Mouse (Mus musculus): Measurements from ENCODE around the gene Fnd3c2. TPM values are rescaled to one million over a fixed set of nuclear protein-coding genes. Genes with fewer than 3 reads are reported as not detected.
"Not testable (repeated sequence)": the region's sequence is repeated elsewhere in the genome, so short reads cannot be mapped to it uniquely, and the experiment has no call there.

Fnd3c2 gene
- not detected in 2 replicates for polyA plus RNA-seq (2012; ENCODE audit: insufficient read depth, insufficient read length, low replicate concordance, missing spikeins)

DNA sequence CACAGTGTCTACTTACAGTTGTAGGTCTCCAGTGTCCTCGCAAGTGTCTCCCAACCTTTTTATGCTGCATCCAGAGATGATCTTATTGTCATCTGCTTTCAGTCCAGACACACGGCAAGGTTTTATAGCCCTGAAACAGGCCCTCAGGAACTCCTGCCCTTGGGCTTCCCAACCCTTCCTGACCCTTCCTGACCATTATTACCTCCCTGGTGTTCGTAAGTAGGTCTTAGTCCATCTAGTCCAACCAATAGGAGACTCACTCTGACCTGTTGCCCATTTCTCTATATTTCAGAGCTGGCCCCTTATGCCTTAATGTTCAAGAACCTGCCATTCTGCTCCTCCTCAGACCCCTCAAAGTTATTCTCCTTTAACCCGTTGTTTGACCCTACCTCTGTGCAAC is at the start of gene Fnd3c2:
Fnd3c2 (minus strand) TSS at position 101 of the 400 bp plus-strand sequence.
- Histone ChIP-seq H3K27ac (ENCODE audit: insufficient read depth, low read depth, low read length) (no peak within 1 kb of the TSS), H3K4me3 (ENCODE audit: insufficient read depth, low read depth, low read length) (no peak within 1 kb of the TSS), H3K4me1 (ENCODE audit: control insufficient read depth, insufficient read depth, low read length) (no peaks in the 10 kb centered on the region)
- TF ChIP-seq CTCF (IDR thresholded peaks at IDR 0.05; ENCODE audit: insufficient read depth, low read depth, low read length), result no peak
- no peak for TF ChIP-seq POLR2A (IDR thresholded peaks at IDR 0.05; ENCODE audit: insufficient read depth, low read depth, low read length)
- 90% methylated on average over 4 of the region's 4 CpGs for WGBS

DNA sequence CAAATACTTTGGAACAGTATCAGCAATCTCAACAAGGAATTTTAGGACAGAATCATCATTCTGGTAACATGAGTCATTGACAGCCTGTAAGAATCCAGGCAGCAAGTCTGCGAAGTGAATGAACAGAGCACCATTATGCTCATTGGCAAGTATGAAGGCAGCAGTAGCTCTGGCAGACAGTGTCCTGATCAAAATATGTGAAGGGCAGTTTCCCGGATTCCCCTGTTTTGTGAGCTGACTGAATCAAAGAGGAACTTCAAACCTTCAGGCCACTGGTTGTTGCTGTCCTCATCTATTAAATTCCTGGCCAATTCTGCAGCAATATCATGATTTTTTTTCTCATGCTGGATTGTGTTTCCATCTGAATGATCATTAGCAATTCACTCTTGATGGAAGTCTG is 29.3 kb upstream of the Fnd3c2 start:
- 73% methylated on average over 2 of the region's 2 CpGs for WGBS

GRCm38 (mm10) chrX:106221058-106221457 is 34.1 kb downstream of the Fnd3c2 start, which contains the start of gene Taf9b:
Gene Taf9b (minus strand): TSS chrX:106221158.
- no peaks in the 10 kb centered on the region for H3K4me1 ChIP-seq (ENCODE audit: control insufficient read depth, insufficient read depth, low read length)
- WGBS, result 91% methylated on average over 25 of the region's 25 CpGs
- TF ChIP-seq POLR2A (IDR thresholded peaks at IDR 0.05; ENCODE audit: insufficient read depth, low read depth, low read length) (no peak), CTCF (IDR thresholded peaks at IDR 0.05; ENCODE audit: insufficient read depth, low read depth, low read length) (no peak)
- H3K27ac ChIP-seq (ENCODE audit: insufficient read depth, low read depth, low read length), result peak within 1 kb of the TSS; percentile 85
- peak within 1 kb of the TSS; percentile 96 for H3K4me3 ChIP-seq (ENCODE audit: insufficient read depth, low read depth, low read length)

More for the DNA sequence above, 29.3 kb upstream of the Fnd3c2 start:
- Histone ChIP-seq H3K27ac (ENCODE audit: insufficient read depth, low read depth, low read length) (no peak overlapping the region), H3K4me1 (ENCODE audit: control insufficient read depth, insufficient read depth, low read length) (no peaks in the 10 kb centered on the region), H3K4me3 (ENCODE audit: insufficient read depth, low read depth, low read length) (no peak overlapping the region)
- TF ChIP-seq CTCF (IDR thresholded peaks at IDR 0.05; ENCODE audit: insufficient read depth, low read depth, low read length), result no peak

DNA sequence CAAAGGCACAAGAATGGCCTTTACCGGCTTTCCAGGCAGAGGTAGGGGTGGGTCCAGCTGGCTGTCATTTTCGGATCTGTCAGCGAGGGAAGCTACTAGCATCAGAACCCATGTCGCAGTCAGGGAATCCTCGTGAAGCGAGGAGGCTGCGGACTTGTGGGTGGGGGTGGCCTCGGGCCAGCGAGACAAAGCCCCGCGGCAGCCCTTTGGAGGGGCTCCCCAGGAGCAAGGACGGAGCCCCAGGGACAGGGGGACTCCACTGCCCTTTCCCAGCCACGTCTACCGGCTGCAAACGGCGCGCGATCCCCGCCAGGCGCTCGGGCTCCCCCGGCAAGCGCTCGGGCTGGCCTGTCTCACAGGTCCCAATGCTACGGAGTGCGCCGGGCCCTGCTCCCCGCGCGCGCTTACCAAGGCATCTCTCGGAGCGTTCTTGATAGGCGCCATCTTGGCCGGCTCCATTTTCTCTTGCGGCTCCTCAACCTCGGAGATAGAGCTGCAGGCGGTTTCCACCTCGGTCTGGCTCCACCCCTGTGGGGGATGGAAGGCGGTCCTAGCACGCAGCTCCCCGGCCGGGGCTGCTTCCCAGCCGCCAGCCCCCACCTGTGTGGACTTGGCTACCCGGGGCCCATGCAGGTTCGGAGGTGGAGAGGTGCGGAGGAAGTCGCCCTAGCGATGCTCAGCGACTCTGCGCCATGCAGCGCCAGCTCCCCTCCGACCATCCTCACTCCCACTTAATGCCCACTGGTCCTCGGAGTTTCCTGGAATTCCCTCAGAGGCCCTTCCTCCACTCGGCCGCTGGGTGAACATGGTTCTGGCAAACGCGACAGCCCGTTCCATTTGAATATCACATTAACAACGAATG is 35.8 kb downstream of the Fnd3c2 start:
- Histone ChIP-seq H3K4me1 (ENCODE audit: control insufficient read depth, insufficient read depth, low read length) (no peaks in the 10 kb centered on the region), H3K4me3 (ENCODE audit: insufficient read depth, low read depth, low read length) (peak overlapping the region; percentile 96), H3K27ac (ENCODE audit: insufficient read depth, low read depth, low read length) (peak overlapping the region; percentile 85)
- TF ChIP-seq CTCF (IDR thresholded peaks at IDR 0.05; ENCODE audit: insufficient read depth, low read depth, low read length), result no peak
- TF ChIP-seq POLR2A (IDR thresholded peaks at IDR 0.05; ENCODE audit: insufficient read depth, low read depth, low read length), result peak; percentile 2; the same call in 1 of the 2 replicates
- 17% methylated on average over 60 of the region's 60 CpGs for WGBS

GRCm38 (mm10) chrX:106209100-106209499 is 46.1 kb downstream of the Fnd3c2 start:
- 93% methylated on average over 2 of the region's 2 CpGs for WGBS
- no peak for TF ChIP-seq POLR2A (IDR thresholded peaks at IDR 0.05; ENCODE audit: insufficient read depth, low read depth, low read length)
- no peak for TF ChIP-seq CTCF (IDR thresholded peaks at IDR 0.05; ENCODE audit: insufficient read depth, low read depth, low read length)

GRCm38 (mm10) chrX:106198904-106199303 is 56.3 kb downstream of the Fnd3c2 start:
- no peak overlapping the region for H3K27ac ChIP-seq (ENCODE audit: insufficient read depth, low read depth, low read length)
- no peak for TF ChIP-seq CTCF (IDR thresholded peaks at IDR 0.05; ENCODE audit: insufficient read depth, low read depth, low read length)
- TF ChIP-seq POLR2A (IDR thresholded peaks at IDR 0.05; ENCODE audit: insufficient read depth, low read depth, low read length), result no peak
- H3K4me3 ChIP-seq (ENCODE audit: insufficient read depth, low read depth, low read length), result no peak overlapping the region
- WGBS, result 75% methylated on average over 5 of the region's 5 CpGs
- H3K4me1 ChIP-seq (ENCODE audit: control insufficient read depth, insufficient read depth, low read length), result no peaks in the 10 kb centered on the region

More at GRCm38 (mm10) chrX:106209100-106209499, 46.1 kb downstream of the Fnd3c2 start:
- Histone ChIP-seq H3K4me3 (ENCODE audit: insufficient read depth, low read depth, low read length) (no peak overlapping the region), H3K27ac (ENCODE audit: insufficient read depth, low read depth, low read length) (no peak overlapping the region), H3K4me1 (ENCODE audit: control insufficient read depth, insufficient read depth, low read length) (no peaks in the 10 kb centered on the region)

DNA sequence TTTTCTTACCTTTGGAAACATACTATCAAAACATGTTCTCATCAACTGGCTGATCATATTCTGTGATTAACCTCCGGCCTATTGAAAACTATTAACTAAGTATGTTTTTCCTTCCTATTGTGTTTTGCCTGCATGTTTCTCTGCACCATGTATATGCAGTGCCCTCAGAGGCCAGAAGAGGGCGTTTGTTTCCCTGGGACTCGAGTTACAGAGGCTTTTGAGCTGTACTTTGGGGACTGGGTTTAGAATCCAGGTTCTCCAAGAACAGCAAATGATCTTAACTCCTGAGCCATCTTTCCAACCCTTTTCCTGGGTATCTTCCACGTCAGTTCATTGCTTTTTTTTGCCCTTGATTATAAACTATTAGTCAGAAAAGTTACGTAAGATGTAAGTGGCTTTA is 57.9 kb downstream of the Fnd3c2 start:
- no peak overlapping the region for H3K27ac ChIP-seq (ENCODE audit: insufficient read depth, low read depth, low read length)
- TF ChIP-seq CTCF (IDR thresholded peaks at IDR 0.05; ENCODE audit: insufficient read depth, low read depth, low read length) (no peak), POLR2A (IDR thresholded peaks at IDR 0.05; ENCODE audit: insufficient read depth, low read depth, low read length) (no peak)
- 50% methylated on average over 5 of the region's 5 CpGs for WGBS
- no peaks in the 10 kb centered on the region for H3K4me1 ChIP-seq (ENCODE audit: control insufficient read depth, insufficient read depth, low read length)
- no peak overlapping the region for H3K4me3 ChIP-seq (ENCODE audit: insufficient read depth, low read depth, low read length)

- WGBS, result 77% methylated on average over 6 of the region's 6 CpGs
- not testable (repeated sequence) for H3K4me1 ChIP-seq (ENCODE audit: control insufficient read depth, insufficient read depth, low read length); H3K4me3 ChIP-seq (ENCODE audit: insufficient read depth, low read depth, low read length); H3K27ac ChIP-seq (ENCODE audit: insufficient read depth, low read depth, low read length)
Measured at GRCm38 (mm10) chrX:106194361-106194760, 60.8 kb downstream of the Fnd3c2 start.

- H3K27ac ChIP-seq (ENCODE audit: insufficient read depth, low read depth, low read length), result no peak overlapping the region
Measured at GRCm38 (mm10) chrX:106190091-106190490, 65.1 kb downstream of the Fnd3c2 start.

More at GRCm38 (mm10) chrX:106190091-106190490, 65.1 kb downstream of the Fnd3c2 start:
- no peak for TF ChIP-seq CTCF (IDR thresholded peaks at IDR 0.05; ENCODE audit: insufficient read depth, low read depth, low read length)
- no peak for TF ChIP-seq POLR2A (IDR thresholded peaks at IDR 0.05; ENCODE audit: insufficient read depth, low read depth, low read length)
- Histone ChIP-seq H3K4me1 (ENCODE audit: control insufficient read depth, insufficient read depth, low read length) (no peaks in the 10 kb centered on the region), H3K4me3 (ENCODE audit: insufficient read depth, low read depth, low read length) (no peak overlapping the region)
- 34% methylated on average over 4 of the region's 4 CpGs for WGBS
